Mouse (Mus musculus) liver, adult 2 months (tissue): ENCODE results near the gene Cphx1.
"Not testable (repeated sequence)": the region's sequence is repeated elsewhere in the genome, so short reads cannot be mapped to it uniquely, and the experiment has no call there.

Experiments
- CTCF ChIP-seq: fragments of 200-500 bp; IDR thresholded peaks from 2 replicates; pipeline ENCODE4 v1.5.1; 2011; ENCODE audit warnings: low read depth, low read length, control low read depth
- POLR2A ChIP-seq: fragments of 200-500 bp; IDR thresholded peaks from 2 replicates; pipeline ENCODE4 v1.6.1; 2011; ENCODE audit warnings: low read length, control low read depth; ENCODE audit not compliant: insufficient read depth; ENCODE audit errors: extremely low read depth

- TF ChIP-seq CTCF, POLR2A: not testable (repeated sequence)
Observed at GRCm38 (mm10) chr14:25895686-25896085, 42.4 kb upstream of the Cphx1 start.
